Mouse (Mus musculus) limb, embryonic 12.5 days (tissue): Measurements from ENCODE around the gene Mybbp1a. TPM values are rescaled to one million over a fixed set of nuclear protein-coding genes. Genes with fewer than 3 reads are reported as not detected.

Experiments used
- ATAC-seq: fragments of 200-750 bp; cut with Nextera tagmentation; 2 replicates; pipeline ENCODE4 v1.8.0; 2017; ENCODE audit warnings: low read depth, moderate TSS enrichment; ENCODE audit not compliant: insufficient number of reproducible peaks, insufficient read depth, low FRiP score, low TSS enrichment
- H3K27ac ChIP-seq: fragments of 300-500 bp; sonication (generic); 2 replicates; pipeline ENCODE4 v1.5.1; 2016; ENCODE audit warnings: mild to moderate bottlenecking, moderate library complexity
- H3K27me3 ChIP-seq: fragments of 300-500 bp; sonication (generic); 2 replicates; pipeline ENCODE4 v1.6.1; 2016; ENCODE audit warnings: mild to moderate bottlenecking, moderate library complexity
- H3K36me3 ChIP-seq: fragments of 300-500 bp; sonication (generic); 2 replicates; pipeline ENCODE4 v1.6.1; 2016; ENCODE audit warnings: mild to moderate bottlenecking, moderate library complexity
- H3K4me1 ChIP-seq: fragments of 300-500 bp; sonication (generic); replicated peaks from 2 replicates; pipeline ENCODE4 v1.6.1; 2016
- H3K4me2 ChIP-seq: fragments of 300-500 bp; sonication (generic); 2 replicates; pipeline ENCODE4 v1.6.1; 2016; ENCODE audit warnings: mild to moderate bottlenecking, moderate library complexity
- H3K4me3 ChIP-seq: fragments of 300-500 bp; sonication (generic); replicated peaks from 2 replicates; pipeline ENCODE4 v1.5.1; 2016; ENCODE audit warnings: mild to moderate bottlenecking
- H3K9ac ChIP-seq: fragments of 300-500 bp; sonication (generic); replicated peaks from 2 replicates; pipeline ENCODE4 v1.6.1; 2016; ENCODE audit warnings: mild to moderate bottlenecking, moderate library complexity
- H3K9me3 ChIP-seq: fragments of 300-500 bp; sonication (generic); 2 replicates; pipeline ENCODE4 v1.6.1; 2016; ENCODE audit warnings: mild to moderate bottlenecking, moderate library complexity
- WGBS: fragments of 180-500 bp; shearing (Covaris S2); methylation state at CpG from one replicate; pipeline ENCODE4 v1.1.7; 2016; 5-methylcytosine and 5-hydroxymethylcytosine counted together
- polyA plus RNA-seq: library from polyadenylated mRNA; unstranded; fragments of >200 nt; fragmentation: Nextera tagmentation; extraction: Ambion mirVana; gene quantifications from 2 replicates; pipeline ENCODE4 v1.2.1, GENCODE M21; 2016

Mybbp1a gene
- polyA plus RNA-seq, 1 experiment from 2014 or later, result 176 TPM

DNA sequence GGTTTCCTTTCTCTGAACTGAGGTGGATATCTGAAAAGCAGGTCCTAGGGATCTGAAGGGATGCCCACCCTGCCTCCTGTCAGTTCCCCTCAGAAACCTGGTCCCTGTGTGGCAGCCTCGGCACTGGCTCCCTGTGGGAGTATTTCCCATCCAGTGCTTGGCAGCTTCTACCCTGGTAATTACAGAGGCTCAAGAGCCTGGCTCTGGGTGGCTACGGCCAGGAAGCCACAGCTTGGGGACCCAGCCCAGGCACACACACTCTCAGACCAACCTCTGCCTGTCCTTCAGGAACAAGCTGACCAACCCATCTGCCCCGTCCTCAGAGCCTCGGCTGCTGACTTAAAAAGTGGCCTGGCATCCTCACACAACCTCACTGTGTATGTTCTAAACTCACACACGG is 40.2 kb downstream of the Mybbp1a start:
- H3K9me3 ChIP-seq, result no peaks in the 10 kb centered on the region
- H3K27me3 ChIP-seq, result peaks cover 9% of the 10 kb centered on the region
- WGBS, result 79% methylated on average over 5 of the region's 5 CpGs
- no peak overlapping the region for H3K4me2 ChIP-seq
- ATAC-seq, result no peak
- no peaks in the 10 kb centered on the region for H3K4me1 ChIP-seq
- no peak overlapping the region for H3K4me3 ChIP-seq
- no peak overlapping the region for H3K27ac ChIP-seq
- H3K36me3 ChIP-seq, result no peaks in the 10 kb centered on the region
- 0 out of 2 replicates have a peak overlapping the region, but pooled peaks have one; percentile 8 for H3K9ac ChIP-seq

GRCm38 (mm10) chr11:72481952-72482351 is 40.8 kb downstream of the Mybbp1a start:
- Histone ChIP-seq H3K4me1 (no peaks in the 10 kb centered on the region), H3K4me3 (no peak overlapping the region), H3K4me2 (no peak overlapping the region), H3K9ac (no peak overlapping the region), H3K36me3 (no peaks in the 10 kb centered on the region), H3K27ac (no peak overlapping the region), H3K9me3 (no peaks in the 10 kb centered on the region), H3K27me3 (peaks cover 15% of the 10 kb centered on the region)
- ATAC-seq, result no peak
- 82% methylated on average over 4 of the region's 4 CpGs for WGBS

GRCm38 (mm10) chr11:72484549-72484948 is 43.4 kb downstream of the Mybbp1a start:
- WGBS, result 64% methylated on average over 6 of the region's 6 CpGs
- ATAC-seq, result no peak
- no peak overlapping the region for H3K27ac ChIP-seq

DNA sequence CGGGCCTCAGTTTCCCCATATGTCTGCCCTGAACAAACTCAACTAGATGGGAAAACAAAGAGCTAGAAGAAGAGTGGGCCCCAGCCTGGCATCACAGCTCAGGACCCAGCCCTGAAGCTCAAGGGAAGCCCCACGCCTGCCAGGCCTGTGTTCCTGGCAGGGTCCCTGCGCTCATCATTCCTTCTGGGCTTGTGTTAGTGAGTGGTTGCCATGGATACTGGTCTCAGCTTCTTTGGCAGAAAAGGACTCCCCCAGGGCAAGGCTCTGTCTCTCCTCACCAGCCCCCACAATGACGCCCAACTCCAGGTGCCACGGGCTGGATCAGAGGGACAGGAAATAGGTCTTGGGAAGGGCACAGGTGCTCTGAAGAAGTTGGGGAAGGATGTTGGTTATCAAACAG is 44.0 kb downstream of the Mybbp1a start:
- H3K9ac ChIP-seq, result no peak overlapping the region
- no peaks in the 10 kb centered on the region for H3K36me3 ChIP-seq
- H3K4me1 ChIP-seq, result peaks cover 17% of the 10 kb centered on the region
- no peaks in the 10 kb centered on the region for H3K9me3 ChIP-seq
- peaks cover 47% of the 10 kb centered on the region for H3K27me3 ChIP-seq
- no peak overlapping the region for H3K4me3 ChIP-seq
- ATAC-seq, result no peak
- no peak overlapping the region for H3K27ac ChIP-seq
- no peak overlapping the region for H3K4me2 ChIP-seq
- WGBS, result 60% methylated on average over 5 of the region's 5 CpGs

More at GRCm38 (mm10) chr11:72484549-72484948, 43.4 kb downstream of the Mybbp1a start:
- no peaks in the 10 kb centered on the region for H3K36me3 ChIP-seq
- no peak overlapping the region for H3K4me2 ChIP-seq
- H3K4me1 ChIP-seq, result peaks cover 13% of the 10 kb centered on the region
- no peak overlapping the region for H3K9ac ChIP-seq
- H3K4me3 ChIP-seq, result no peak overlapping the region
- H3K9me3 ChIP-seq, result no peaks in the 10 kb centered on the region
- H3K27me3 ChIP-seq, result peaks cover 41% of the 10 kb centered on the region

DNA sequence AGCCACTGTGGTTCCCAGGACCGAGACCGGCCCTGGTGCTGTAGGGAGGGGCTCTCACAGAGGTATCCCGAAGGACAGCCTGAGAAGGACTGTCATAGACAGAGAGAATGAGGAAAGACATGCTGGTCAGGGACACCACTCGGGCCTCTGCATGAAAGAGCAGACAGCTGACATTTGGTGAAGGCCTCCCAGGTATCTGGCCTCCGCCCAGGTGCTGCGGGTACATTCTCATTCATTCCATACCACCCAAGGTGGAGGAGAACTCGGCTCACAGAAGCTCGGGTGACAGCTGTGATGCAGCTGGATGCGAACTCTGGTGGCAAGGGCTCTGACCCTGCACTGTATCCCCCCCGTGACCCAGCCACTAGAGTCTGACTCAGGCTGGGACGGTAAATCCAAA is 44.8 kb downstream of the Mybbp1a start:
- H3K4me3 ChIP-seq, result no peak overlapping the region
- no peak overlapping the region for H3K4me2 ChIP-seq
- H3K27ac ChIP-seq, result no peak overlapping the region
- H3K36me3 ChIP-seq, result no peaks in the 10 kb centered on the region
- H3K27me3 ChIP-seq, result peaks cover 55% of the 10 kb centered on the region
- WGBS, result 70% methylated on average over 11 of the region's 11 CpGs
- no peak for ATAC-seq
- H3K9me3 ChIP-seq, result no peaks in the 10 kb centered on the region
- H3K9ac ChIP-seq, result no peak overlapping the region
- H3K4me1 ChIP-seq, result peaks cover 17% of the 10 kb centered on the region

- Histone ChIP-seq H3K4me3 (no peak overlapping the region), H3K9me3 (no peaks in the 10 kb centered on the region), H3K9ac (no peak overlapping the region), H3K4me1 (peaks cover 17% of the 10 kb centered on the region), H3K4me2 (0 out of 2 replicates have a peak overlapping the region, but pooled peaks have one; percentile 97), H3K27me3 (peaks cover 61% of the 10 kb centered on the region), H3K27ac (no peak overlapping the region), H3K36me3 (no peaks in the 10 kb centered on the region)
- ATAC-seq, result no peak
- WGBS, result 59% methylated on average over 5 of the region's 5 CpGs
Observed at GRCm38 (mm10) chr11:72487171-72487570, 46.0 kb downstream of the Mybbp1a start.

DNA sequence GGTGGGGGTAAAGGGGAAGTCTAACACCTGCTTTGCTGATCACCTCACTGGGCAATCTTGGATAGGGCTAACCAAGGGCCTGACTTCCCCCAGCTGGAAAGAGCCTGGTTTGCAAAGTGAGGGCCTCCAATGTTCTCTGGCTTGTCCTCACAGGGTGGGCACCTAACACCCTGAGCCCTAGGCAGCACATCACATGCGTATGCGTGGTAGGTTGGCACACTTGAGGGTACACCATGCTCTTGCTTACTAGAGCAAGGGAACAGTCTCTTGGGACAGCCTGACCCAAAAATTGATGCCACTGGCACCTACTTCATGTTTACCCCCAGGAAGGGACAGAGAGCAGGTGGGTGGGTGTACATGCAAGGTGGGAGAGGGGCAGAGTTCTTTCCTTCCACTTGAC is 46.6 kb downstream of the Mybbp1a start:
- no peak overlapping the region for H3K9ac ChIP-seq
- ATAC-seq, result no peak
- H3K36me3 ChIP-seq, result no peaks in the 10 kb centered on the region
- WGBS, result 89% methylated on average over 2 of the region's 2 CpGs
- no peak overlapping the region for H3K27ac ChIP-seq
- H3K27me3 ChIP-seq, result peaks cover 65% of the 10 kb centered on the region
- H3K4me3 ChIP-seq, result no peak overlapping the region
- H3K4me1 ChIP-seq, result peaks cover 17% of the 10 kb centered on the region
- H3K4me2 ChIP-seq, result peak overlapping the region; percentile 97; the same call in 1 of the 2 replicates
- H3K9me3 ChIP-seq, result no peaks in the 10 kb centered on the region

GRCm38 (mm10) chr11:72488753-72489271 is 47.7 kb downstream of the Mybbp1a start:
- Histone ChIP-seq H3K9ac (peak overlapping the region; percentile 63), H3K4me3 (peak overlapping the region; percentile 62), H3K9me3 (no peaks in the 10 kb centered on the region), H3K36me3 (no peaks in the 10 kb centered on the region), H3K4me1 (peaks cover 17% of the 10 kb centered on the region), H3K4me2 (peak overlapping the region; percentile 97), H3K27ac (no peak overlapping the region), H3K27me3 (peaks cover 65% of the 10 kb centered on the region)
- 1% methylated on average over 38 of the region's 38 CpGs for WGBS
- peak; percentile 35; the same call in 1 of the 2 replicates for ATAC-seq

- H3K4me2 ChIP-seq, result peak overlapping the region; percentile 97
- H3K9ac ChIP-seq, result peak overlapping the region; percentile 63
- H3K4me3 ChIP-seq, result peak overlapping the region; percentile 62
- peak; percentile 1 for ATAC-seq
- peaks cover 17% of the 10 kb centered on the region for H3K4me1 ChIP-seq
- under 1% methylated on average over 38 of the region's 42 CpGs for WGBS
- H3K9me3 ChIP-seq, result no peaks in the 10 kb centered on the region
- H3K27me3 ChIP-seq, result peaks cover 65% of the 10 kb centered on the region
- no peak overlapping the region for H3K27ac ChIP-seq
- no peaks in the 10 kb centered on the region for H3K36me3 ChIP-seq
Observed at GRCm38 (mm10) chr11:72489397-72489796, 48.2 kb downstream of the Mybbp1a start.

DNA sequence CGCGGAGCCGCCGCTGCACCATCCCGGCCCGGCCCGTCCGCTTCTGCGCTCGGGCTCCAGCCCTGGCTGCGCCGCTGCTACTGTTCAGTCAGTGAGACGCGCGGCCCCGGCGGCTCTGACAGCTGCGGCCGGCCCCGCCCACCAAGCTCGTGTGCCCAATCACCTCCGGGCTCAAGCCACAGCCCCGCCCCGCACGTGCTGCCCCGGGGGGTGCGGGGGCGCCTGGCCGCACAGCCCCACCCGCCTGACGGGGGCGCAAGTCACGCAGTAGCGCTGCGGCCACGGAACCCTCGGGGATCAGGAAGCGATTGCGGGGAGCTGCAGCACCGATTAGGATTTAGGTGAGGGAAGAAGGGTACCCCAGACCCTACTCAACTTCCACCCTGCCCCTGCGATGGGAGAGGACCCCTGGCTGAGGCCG is 48.7 kb downstream of the Mybbp1a start, which contains the start of gene Spns2:
Gene Spns2 (minus strand): TSS at position 24 of the 421 bp plus-strand sequence.
- peaks cover 65% of the 10 kb centered on the region for H3K27me3 ChIP-seq
- H3K27ac ChIP-seq, result no peak within 1 kb of the TSS
- H3K4me1 ChIP-seq, result peaks cover 17% of the 10 kb centered on the region
- H3K9me3 ChIP-seq, result no peaks in the 10 kb centered on the region
- peak within 1 kb of the TSS; percentile 62 for H3K4me3 ChIP-seq
- ATAC-seq, result peak; percentile 87
- H3K4me2 ChIP-seq, result peak within 1 kb of the TSS; percentile 97
- no peaks in the 10 kb centered on the region for H3K36me3 ChIP-seq
- WGBS, result under 1% methylated on average over 42 of the region's 42 CpGs
- H3K9ac ChIP-seq, result peak within 1 kb of the TSS; percentile 63

- Histone ChIP-seq H3K9ac (no peak overlapping the region), H3K4me1 (peaks cover 17% of the 10 kb centered on the region), H3K4me2 (no peak overlapping the region), H3K27me3 (peaks cover 56% of the 10 kb centered on the region), H3K4me3 (no peak overlapping the region), H3K27ac (no peak overlapping the region), H3K36me3 (no peaks in the 10 kb centered on the region), H3K9me3 (no peaks in the 10 kb centered on the region)
- ATAC-seq, result no peak
- WGBS, result 75% methylated on average over 15 of the region's 15 CpGs
Observed at GRCm38 (mm10) chr11:72491130-72491960, 50.2 kb downstream of the Mybbp1a start.
